Mouse (Mus musculus) ES-Bruce4 (cell line): Measurements from ENCODE around the gene 1810055G02Rik.

ENCODE experiments used
- CTCF ChIP-seq: IDR thresholded peaks from one replicate; pipeline ENCODE4 v1.8.1; 2011; ENCODE audit warnings: low read depth, low read length
- POLR2A ChIP-seq: IDR thresholded peaks from one replicate; pipeline ENCODE4 v1.8.1; 2011; ENCODE audit warnings: low read length; ENCODE audit not compliant: insufficient read depth

DNA sequence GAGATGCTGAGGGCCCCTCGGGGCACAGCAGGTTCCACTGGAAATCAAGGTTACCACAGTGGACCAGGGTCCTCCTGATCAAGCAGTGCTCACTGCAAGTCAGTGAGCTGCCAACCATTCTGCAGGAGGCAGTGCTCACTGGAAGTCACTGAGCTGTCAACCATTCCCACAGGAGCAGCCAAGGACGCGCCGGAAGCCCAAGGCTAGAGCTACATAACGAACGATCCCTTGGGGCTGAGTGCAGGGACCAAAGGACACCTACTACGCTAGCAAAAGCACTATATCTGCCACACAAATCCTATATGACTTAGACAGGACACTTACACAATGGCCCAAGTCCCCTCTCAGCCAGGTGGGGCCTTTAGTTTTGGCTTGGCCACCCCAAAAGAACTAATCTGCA lies 27.4 kb upstream of the 1810055G02Rik start:
- TF ChIP-seq POLR2A (no peak), CTCF (no peak)
